Mouse (Mus musculus) spleen, adult 18-20 months (tissue): ENCODE results near the gene Ankef1.

Experiments
- DNase-seq, 2 experiments: peaks; one replicate each; pipeline ENCODE4 v3.0.0; 2022; ENCODE audit warnings: mixed read lengths in 2 of 2

Gene Ankef1

DNA sequence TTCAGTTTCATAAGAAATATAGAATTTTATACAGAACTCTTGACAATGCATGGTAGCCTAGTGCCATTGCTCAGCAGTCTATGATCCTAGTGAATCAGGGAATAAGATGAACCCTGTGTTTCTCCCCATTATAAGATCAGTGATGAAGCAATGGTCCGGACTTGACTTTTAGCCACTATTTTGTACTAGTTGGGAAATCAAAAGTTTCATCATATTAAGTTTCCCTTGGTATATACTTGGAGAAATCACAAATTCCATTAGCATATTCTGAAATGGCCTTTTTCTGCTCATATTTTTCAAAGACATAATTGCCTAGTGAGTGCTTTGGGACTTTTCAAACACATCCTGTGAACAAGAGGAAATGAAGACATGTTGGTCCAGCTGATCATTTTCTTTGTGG is at the start of gene Ankef1:
Gene Ankef1 (plus strand): TSS at position 260 of the 400 bp plus-strand sequence.
- DNase-seq: no peak

- DNase-seq: no peak
Measured at GRCm38 (mm10) chr2:136456468-136456867, 45.2 kb upstream of the Ankef1 start.

DNA sequence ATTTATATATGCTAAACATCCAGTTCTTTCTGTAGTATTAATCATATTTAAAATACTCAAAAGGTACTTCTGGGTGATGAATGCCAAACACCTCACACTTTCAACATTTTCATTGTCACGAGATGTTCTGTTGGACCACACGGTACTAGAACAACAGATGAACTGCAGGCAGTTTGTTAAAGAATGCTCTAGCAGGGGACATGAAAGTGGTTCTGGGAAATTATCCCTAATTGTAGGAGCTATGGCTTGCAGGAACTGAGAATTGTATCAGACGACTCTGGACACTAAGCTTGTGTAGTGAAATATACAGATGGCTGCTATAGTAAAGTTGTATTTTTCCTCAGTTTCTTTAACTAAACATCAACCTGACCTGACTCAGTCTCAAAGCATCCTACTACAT is 44.8 kb upstream of the Ankef1 start:
- DNase-seq: no peak

- no peak for DNase-seq
Measured at GRCm38 (mm10) chr2:136477656-136478055, 24.1 kb upstream of the Ankef1 start.

DNA sequence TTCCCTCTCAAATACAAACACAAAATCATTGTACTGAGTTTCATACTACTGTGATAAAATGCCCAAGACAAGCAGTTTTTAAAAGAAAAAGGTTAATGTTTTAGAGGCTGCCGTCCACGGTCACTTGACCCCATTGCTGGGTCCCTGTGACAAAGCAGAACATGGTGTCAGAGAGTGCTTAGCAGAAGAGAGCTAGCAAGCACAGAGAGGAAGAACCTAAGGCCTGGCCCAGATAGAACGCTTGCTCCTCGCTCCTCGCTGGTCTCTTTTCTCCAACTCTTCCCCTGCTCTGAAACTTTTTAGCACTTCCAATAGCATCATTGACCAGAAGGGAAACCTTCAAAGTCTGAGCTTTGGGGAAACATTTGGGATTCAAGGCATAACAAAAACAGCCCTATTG is 19.4 kb upstream of the Ankef1 start:
- no peak for DNase-seq

DNA sequence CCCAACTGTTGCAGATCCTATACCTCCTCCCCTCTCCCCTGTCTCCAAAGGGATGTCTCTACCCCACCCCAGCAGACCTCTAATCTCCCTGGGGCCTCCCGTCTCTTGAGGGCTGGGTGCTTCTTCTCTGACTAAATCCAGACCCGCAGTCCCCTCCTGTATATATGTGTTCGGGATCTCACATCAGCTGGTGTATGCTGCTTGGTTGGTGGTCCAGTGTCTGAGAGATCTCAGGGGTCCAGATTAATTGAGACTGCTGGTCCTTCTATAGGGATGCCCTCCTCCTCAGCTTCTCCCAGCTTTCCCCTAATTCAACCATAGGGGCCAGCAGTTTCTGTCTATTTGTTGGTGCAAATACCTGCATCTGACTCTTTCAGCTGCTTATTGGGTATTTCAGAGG is 18.7 kb upstream of the Ankef1 start:
- DNase-seq: no peak

- DNase-seq: no peak
Measured at GRCm38 (mm10) chr2:136484955-136485354, 16.8 kb upstream of the Ankef1 start.

DNA sequence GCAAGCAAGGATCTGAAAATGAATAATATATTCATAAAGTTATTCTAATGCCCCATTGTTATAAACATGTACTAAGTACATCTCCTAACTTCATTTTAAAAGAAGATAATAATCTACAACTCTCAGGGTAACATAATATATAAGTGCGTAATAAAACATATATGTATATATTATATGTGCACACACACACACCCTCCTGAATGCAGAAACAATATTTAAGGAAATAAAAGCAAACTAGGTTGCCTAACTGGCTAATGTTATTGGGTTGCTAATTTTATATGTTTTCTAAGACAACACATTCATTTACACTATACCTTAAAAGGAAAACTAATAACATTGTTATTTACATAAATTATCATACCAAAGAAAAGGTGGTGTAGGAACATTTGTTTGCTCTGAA is 16.3 kb upstream of the Ankef1 start:
- no peak for DNase-seq

DNA sequence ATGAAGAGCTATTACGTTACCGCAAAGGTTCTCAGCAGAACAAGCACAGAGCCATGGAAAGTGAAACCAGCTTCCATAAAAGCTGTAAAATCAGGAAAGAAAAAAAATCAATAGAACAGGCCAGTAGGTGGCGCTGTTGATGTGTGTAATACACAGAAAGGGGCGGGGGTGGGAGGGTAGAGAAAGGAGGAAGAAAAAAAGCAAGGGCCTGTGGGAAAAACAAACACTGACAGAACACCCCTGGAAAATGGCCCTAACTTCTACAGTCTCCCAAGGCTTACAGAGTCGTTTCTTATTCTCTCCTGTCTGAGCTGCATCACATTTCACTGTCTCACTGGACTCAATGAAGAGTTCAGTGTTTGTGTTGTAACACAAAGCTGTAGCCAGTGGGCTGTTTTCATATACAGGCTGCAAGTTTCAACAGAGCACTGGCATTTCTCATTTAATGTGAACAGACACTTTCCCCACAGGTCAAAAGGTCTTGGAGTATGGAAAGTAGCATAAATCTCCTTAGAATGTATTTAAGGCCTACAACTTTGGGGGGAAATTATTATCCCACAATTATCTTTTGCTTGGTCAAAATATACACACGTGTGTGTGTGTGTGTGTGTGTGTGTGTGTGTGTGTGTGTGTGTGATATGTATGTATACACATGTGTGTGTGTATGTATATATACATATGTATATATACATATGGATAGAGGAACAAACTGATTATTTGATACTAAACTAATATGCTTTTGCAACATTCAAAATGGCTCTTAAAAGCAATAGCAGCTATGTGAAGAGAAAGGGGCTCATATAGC is 15.7 kb upstream of the Ankef1 start:
- DNase-seq: peak in 1 of 2 experiments; percentile 7

- DNase-seq: no peak
Measured at GRCm38 (mm10) chr2:136486986-136487385, 14.7 kb upstream of the Ankef1 start.

DNA sequence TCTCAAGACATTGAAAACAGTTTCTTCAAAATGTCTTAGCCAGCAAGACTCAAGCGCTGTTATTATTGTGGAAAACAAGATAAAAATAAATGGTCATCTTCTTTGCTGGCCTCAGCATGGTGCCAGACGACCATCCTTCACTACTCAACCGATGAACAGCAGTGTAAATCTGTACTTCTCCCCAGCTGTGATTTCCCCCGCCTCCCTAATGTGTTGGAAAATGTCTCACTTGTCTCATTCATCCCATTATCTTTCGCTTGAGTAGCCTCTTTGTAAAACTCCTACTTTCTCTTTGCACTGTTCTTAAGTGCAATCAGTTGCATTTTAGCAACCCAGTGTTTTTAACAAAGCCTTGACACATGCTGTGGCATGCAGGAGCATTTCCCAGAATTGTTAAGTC is 9.4 kb downstream of the Ankef1 start:
- no peak for DNase-seq

DNA sequence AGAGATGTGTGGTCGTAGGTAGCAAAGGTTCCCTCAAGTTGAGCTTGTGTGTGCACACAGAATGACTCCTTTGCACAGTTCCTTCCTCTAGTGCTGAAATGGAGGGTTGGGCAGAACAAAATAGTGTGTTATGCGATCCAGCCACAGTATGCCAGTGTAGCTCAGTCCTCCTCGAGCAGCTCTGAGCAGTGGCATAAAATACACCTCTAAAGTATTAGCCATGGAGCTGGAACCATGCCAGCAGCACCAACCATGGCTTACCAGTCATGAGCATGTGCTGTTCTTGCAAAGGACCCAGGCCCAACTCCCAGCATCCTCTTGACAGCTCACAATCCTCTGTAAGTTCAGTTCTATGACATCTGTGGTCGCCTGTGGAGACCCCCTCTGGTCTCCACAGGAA is 10.0 kb downstream of the Ankef1 start:
- no peak for DNase-seq

DNA sequence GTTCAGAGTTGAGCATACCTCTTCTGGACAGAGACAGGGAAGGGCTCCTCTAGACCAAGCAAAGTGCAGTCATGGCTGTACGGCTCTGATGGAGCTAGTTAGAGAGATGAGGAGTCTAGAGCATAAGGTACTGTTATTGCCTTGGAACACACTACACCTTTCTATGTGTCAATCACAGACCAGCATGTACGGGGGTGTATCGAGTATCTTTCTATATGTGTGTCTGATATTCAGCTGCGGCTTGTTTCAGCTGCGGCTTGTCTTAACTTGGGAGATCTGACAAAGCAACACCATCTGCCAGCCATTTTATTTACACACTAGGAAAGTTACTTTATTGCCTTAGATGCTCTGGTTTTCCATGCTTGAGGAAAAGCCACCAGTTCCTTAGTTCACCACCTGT is 11.1 kb downstream of the Ankef1 start:
- no peak for DNase-seq

- DNase-seq: no peak
Measured at GRCm38 (mm10) chr2:136513806-136514205, 12.1 kb downstream of the Ankef1 start.

- DNase-seq: no peak
Measured at GRCm38 (mm10) chr2:136515501-136515900, 13.8 kb downstream of the Ankef1 start.

- no peak for DNase-seq
Measured at GRCm38 (mm10) chr2:136528937-136529336, 27.2 kb downstream of the Ankef1 start.

DNA sequence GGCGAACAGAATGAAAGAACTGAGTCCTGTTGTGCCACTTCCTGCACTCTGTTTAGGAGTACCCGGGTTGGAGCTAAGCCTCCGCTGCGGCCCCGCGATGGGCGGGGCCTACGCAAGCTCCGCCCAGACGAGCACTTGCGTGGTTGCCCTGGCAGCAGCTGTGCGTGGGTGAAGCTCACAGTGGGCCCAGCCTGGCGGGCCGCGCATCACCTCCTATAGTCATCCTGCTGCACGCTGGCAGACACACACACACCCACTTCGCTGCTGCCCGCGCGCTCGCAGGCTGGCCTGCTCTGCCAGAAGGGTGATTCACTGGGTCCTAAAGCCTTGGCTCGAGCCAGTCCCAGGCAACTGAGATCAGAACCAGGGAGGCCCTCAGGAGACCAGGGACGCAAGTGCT is 30.3 kb downstream of the Ankef1 start:
- peak in 1 of 2 experiments; percentile 24 for DNase-seq

DNA sequence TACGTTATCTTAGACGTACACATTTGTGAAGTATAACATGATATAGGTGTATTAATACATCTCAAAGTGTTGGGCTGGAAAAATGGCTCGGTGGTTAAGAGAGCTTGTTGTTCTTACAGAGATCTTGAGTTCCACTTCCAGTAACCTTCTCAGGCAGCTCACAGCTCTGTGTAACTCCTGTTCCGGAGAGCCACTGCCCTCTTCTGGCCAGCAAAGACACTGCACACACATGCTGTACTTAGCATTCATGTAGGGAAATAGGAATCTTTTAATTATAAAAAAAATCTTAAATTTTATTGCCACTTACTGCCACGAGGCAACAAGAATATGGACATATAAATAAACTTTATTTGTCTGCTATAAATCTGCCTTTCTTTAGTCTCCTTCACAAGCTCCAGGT is 56.3 kb downstream of the Ankef1 start:
- no peak for DNase-seq

DNA sequence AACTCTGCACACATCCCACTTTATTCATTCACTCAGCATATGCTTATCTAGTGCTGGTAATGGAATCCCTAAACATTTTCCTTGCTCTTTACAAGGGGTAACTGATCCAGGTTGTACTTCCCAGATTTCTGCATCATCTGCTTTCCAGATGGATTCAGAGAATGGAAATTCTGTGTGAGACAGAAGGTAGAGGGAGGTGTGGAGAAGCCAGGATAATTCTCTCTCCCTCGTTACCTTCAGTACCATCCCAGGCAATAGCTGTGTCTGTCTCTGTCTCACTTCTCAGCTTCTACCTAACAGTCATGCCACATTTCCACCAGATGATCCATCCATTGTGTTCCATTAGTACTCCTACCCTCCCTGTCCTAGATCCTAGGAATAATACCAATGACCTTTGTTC is 60.6 kb downstream of the Ankef1 start:
- no peak for DNase-seq

- DNase-seq: no peak
Measured at GRCm38 (mm10) chr2:136570856-136571255, 69.1 kb downstream of the Ankef1 start.

GRCm38 (mm10) chr2:136582762-136583161 is 81.1 kb downstream of the Ankef1 start:
- no peak for DNase-seq

DNA sequence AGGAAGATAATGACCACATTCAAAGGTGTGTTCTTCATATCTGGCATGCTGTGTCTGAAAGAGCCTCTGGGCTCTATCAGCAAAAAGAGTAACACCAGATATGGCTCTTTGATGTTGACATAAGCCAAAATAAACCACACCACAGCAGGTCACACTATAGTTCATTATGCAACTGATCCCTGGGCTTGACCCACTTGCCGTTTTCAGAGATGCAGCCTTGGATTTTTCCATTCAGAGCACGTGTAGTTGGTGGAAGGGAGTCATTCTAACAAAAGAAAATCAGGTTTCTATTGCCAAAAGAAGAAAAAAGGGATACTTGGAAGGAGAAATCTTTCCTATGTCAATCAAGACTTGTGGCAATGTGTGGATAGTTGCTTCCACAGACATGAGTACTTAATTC is 87.1 kb downstream of the Ankef1 start:
- no peak for DNase-seq

- DNase-seq: no peak
Measured at GRCm38 (mm10) chr2:136596451-136596850, 94.7 kb downstream of the Ankef1 start.

DNA sequence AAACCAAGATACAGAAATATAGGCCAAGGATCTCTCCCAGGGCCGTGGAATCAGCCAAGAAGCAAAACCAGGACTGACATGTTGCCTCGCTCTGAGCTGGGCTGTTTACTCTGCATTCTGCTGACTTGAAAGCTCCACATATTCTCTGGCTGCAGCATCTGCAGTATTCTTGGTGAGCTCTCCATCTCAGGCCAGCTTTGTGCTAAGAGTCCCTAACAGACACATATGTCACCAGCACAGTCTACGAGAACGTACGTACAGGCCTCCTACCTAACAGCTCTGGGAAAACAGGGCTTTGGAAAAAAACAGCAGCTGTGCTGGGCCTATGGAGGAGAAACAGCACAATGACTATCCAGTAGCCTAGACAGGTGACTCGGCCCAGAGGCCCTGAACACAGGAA is 97.0 kb downstream of the Ankef1 start:
- no peak for DNase-seq

DNA sequence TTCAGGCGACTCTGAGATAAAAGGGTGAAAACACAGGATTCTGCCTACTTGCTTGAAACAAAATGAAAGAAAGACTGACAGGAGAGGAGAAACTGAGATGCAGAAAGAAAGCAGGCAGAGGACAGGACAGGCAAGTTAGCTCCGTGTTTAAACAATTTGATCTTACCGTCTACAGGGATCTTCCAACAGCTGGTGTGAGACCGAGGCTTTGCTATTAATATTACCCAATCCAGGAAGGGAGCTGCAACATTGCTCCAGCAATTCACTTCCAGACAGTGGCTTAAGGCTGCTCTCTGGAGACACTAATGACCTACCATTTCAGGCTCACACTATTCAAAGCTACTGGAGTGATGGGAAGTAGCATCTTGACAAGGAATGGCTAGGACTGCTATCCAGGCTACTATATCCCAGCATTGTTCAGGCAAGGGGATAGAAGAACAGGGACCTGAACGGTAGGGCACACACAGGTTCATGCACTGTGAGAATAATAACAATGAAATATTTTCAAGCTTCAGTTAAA is 99.0 kb downstream of the Ankef1 start:
- no peak for DNase-seq
